Mouse (Mus musculus) forebrain, embryonic 12.5 days (tissue): ENCODE results near the gene Il22ra1. TPM values are rescaled to one million over a fixed set of nuclear protein-coding genes. Genes with fewer than 3 reads are reported as not detected.

ENCODE experiments used
- ATAC-seq: fragments of 200-750 bp; cut with Nextera tagmentation; 2 replicates; pipeline ENCODE4 v1.8.0; 2017; ENCODE audit warnings: moderate TSS enrichment; ENCODE audit not compliant: low FRiP score
- H3K27ac ChIP-seq: fragments of 300-500 bp; sonication (generic); 2 replicates; pipeline ENCODE4 v1.5.1; 2016; ENCODE audit warnings: mild to moderate bottlenecking
- H3K27me3 ChIP-seq: fragments of 300-500 bp; sonication (generic); 2 replicates; pipeline ENCODE4 v1.6.1; 2016; ENCODE audit warnings: mild to moderate bottlenecking
- H3K36me3 ChIP-seq: fragments of 300-500 bp; sonication (generic); replicated peaks from 2 replicates; pipeline ENCODE4 v1.6.1; 2016; ENCODE audit warnings: mild to moderate bottlenecking
- H3K4me1 ChIP-seq: fragments of 300-500 bp; sonication (generic); 2 replicates; pipeline ENCODE4 v1.6.1; 2016
- H3K4me2 ChIP-seq: fragments of 300-500 bp; sonication (generic); 2 replicates; pipeline ENCODE4 v1.6.1; 2016; ENCODE audit warnings: mild to moderate bottlenecking, moderate library complexity
- H3K4me3 ChIP-seq: fragments of 300-500 bp; sonication (generic); replicated peaks from 2 replicates; pipeline ENCODE4 v1.5.1; 2016; ENCODE audit warnings: mild to moderate bottlenecking
- H3K9ac ChIP-seq: fragments of 300-500 bp; sonication (generic); 2 replicates; pipeline ENCODE4 v1.6.1; 2016; ENCODE audit warnings: mild to moderate bottlenecking
- H3K9me3 ChIP-seq: fragments of 300-500 bp; sonication (generic); 2 replicates; pipeline ENCODE4 v1.6.1; 2016
- WGBS: fragments of 180-500 bp; shearing (Covaris S2); methylation state at CpG from one replicate; pipeline ENCODE4 v1.1.7; 2016; 5-methylcytosine and 5-hydroxymethylcytosine counted together
- polyA plus RNA-seq: library from polyadenylated mRNA; unstranded; fragments of >200 nt; fragmentation: Nextera tagmentation; extraction: Ambion mirVana; gene quantifications from 2 replicates; pipeline ENCODE4 v1.2.1, GENCODE M21; 2016

Il22ra1 gene
- polyA plus RNA-seq, 1 experiment from 2014 or later: not detected

- H3K9me3 ChIP-seq: no peaks in the 10 kb centered on the region
- H3K27me3 ChIP-seq: no peaks in the 10 kb centered on the region
- no peak overlapping the region for H3K4me3 ChIP-seq
- no peaks in the 10 kb centered on the region for H3K4me1 ChIP-seq
- no peak overlapping the region for H3K9ac ChIP-seq
- WGBS: 79% methylated on average over 3 of the region's 3 CpGs
- H3K36me3 ChIP-seq: no peaks in the 10 kb centered on the region
- no peak overlapping the region for H3K27ac ChIP-seq
- no peak overlapping the region for H3K4me2 ChIP-seq
- no peak for ATAC-seq
Measured at GRCm38 (mm10) chr4:135780255-135780654, 52.3 kb downstream of the Il22ra1 start.

- no peak for ATAC-seq
- H3K27me3 ChIP-seq: no peaks in the 10 kb centered on the region
- no peaks in the 10 kb centered on the region for H3K36me3 ChIP-seq
- H3K27ac ChIP-seq: no peak overlapping the region
- H3K4me2 ChIP-seq: no peak overlapping the region
- no peak overlapping the region for H3K4me3 ChIP-seq
- no peaks in the 10 kb centered on the region for H3K9me3 ChIP-seq
- H3K4me1 ChIP-seq: no peaks in the 10 kb centered on the region
- H3K9ac ChIP-seq: no peak overlapping the region
- 87% methylated on average over 5 of the region's 5 CpGs for WGBS
Measured at GRCm38 (mm10) chr4:135781304-135781703, 53.3 kb downstream of the Il22ra1 start.

- no peak overlapping the region for H3K4me2 ChIP-seq
- no peaks in the 10 kb centered on the region for H3K36me3 ChIP-seq
- WGBS: 85% methylated on average over 5 of the region's 5 CpGs
Measured at GRCm38 (mm10) chr4:135786581-135786980, 58.6 kb downstream of the Il22ra1 start.

GRCm38 (mm10) chr4:135787271-135787670 is 59.3 kb downstream of the Il22ra1 start:
- no peak overlapping the region for H3K27ac ChIP-seq
- no peak for ATAC-seq
- H3K4me2 ChIP-seq: no peak overlapping the region
- no peaks in the 10 kb centered on the region; the same call in 1 of the 2 replicates for H3K27me3 ChIP-seq
- WGBS: 82% methylated on average over 6 of the region's 6 CpGs
- H3K36me3 ChIP-seq: no peaks in the 10 kb centered on the region
- H3K9me3 ChIP-seq: no peaks in the 10 kb centered on the region
- no peak overlapping the region for H3K4me3 ChIP-seq
- no peaks in the 10 kb centered on the region for H3K4me1 ChIP-seq
- no peak overlapping the region for H3K9ac ChIP-seq

More at GRCm38 (mm10) chr4:135786581-135786980, 58.6 kb downstream of the Il22ra1 start:
- Histone ChIP-seq H3K27me3 (no peaks in the 10 kb centered on the region; the same call in 1 of the 2 replicates), H3K9me3 (no peaks in the 10 kb centered on the region), H3K4me1 (no peaks in the 10 kb centered on the region), H3K9ac (no peak overlapping the region), H3K27ac (no peak overlapping the region), H3K4me3 (no peak overlapping the region)
- no peak for ATAC-seq

GRCm38 (mm10) chr4:135789135-135789534 is 61.2 kb downstream of the Il22ra1 start:
- Histone ChIP-seq H3K9me3 (no peaks in the 10 kb centered on the region), H3K27ac (no peak overlapping the region), H3K4me2 (no peak overlapping the region), H3K4me3 (no peak overlapping the region), H3K9ac (no peak overlapping the region), H3K27me3 (no peaks in the 10 kb centered on the region; the same call in 1 of the 2 replicates), H3K36me3 (no peaks in the 10 kb centered on the region), H3K4me1 (no peaks in the 10 kb centered on the region)
- WGBS: 88% methylated on average over 2 of the region's 2 CpGs
- no peak for ATAC-seq

- Histone ChIP-seq H3K27me3 (no peaks in the 10 kb centered on the region; the same call in 1 of the 2 replicates), H3K4me2 (no peak overlapping the region), H3K9me3 (no peaks in the 10 kb centered on the region)
Measured at GRCm38 (mm10) chr4:135792821-135793220, 64.8 kb downstream of the Il22ra1 start.

GRCm38 (mm10) chr4:135797931-135798330 is 70.0 kb downstream of the Il22ra1 start:
- Histone ChIP-seq H3K27ac (no peak overlapping the region), H3K9me3 (no peaks in the 10 kb centered on the region), H3K9ac (no peak overlapping the region), H3K4me1 (no peaks in the 10 kb centered on the region), H3K4me2 (no peak overlapping the region), H3K27me3 (no peaks in the 10 kb centered on the region), H3K36me3 (no peaks in the 10 kb centered on the region), H3K4me3 (no peak overlapping the region)
- ATAC-seq: no peak
- 31% methylated on average over 11 of the region's 11 CpGs for WGBS

More at GRCm38 (mm10) chr4:135792821-135793220, 64.8 kb downstream of the Il22ra1 start:
- Histone ChIP-seq H3K4me3 (no peak overlapping the region), H3K36me3 (no peaks in the 10 kb centered on the region), H3K4me1 (no peaks in the 10 kb centered on the region), H3K27ac (no peak overlapping the region), H3K9ac (no peak overlapping the region)
- ATAC-seq: no peak
- 91% methylated on average over 5 of the region's 5 CpGs for WGBS

- no peak for ATAC-seq
- H3K27ac ChIP-seq: no peak overlapping the region
Measured at GRCm38 (mm10) chr4:135801543-135801942, 73.6 kb downstream of the Il22ra1 start.

More at GRCm38 (mm10) chr4:135801543-135801942, 73.6 kb downstream of the Il22ra1 start:
- no peak overlapping the region for H3K4me2 ChIP-seq
- H3K27me3 ChIP-seq: no peaks in the 10 kb centered on the region
- 26% methylated on average over 8 of the region's 8 CpGs for WGBS
- H3K9me3 ChIP-seq: no peaks in the 10 kb centered on the region
- no peak overlapping the region for H3K4me3 ChIP-seq
- no peak overlapping the region for H3K9ac ChIP-seq
- H3K36me3 ChIP-seq: no peaks in the 10 kb centered on the region
- no peaks in the 10 kb centered on the region for H3K4me1 ChIP-seq

Other genes with a start within 250 kb of the Il22ra1 start
- gene Stpg1, start 233.4 kb upstream of the Il22ra1 start, polyA plus RNA-seq: 0.19 and 0.36 TPM in 2 replicates
- gene Nipal3, start 233.1 kb upstream of the Il22ra1 start, polyA plus RNA-seq: 2.1 and 4.3 TPM in 2 replicates
- 1.9 and 2.8 TPM in 2 replicates for gene Grhl3, start 154.5 kb upstream of the Il22ra1 start, polyA plus RNA-seq
- 0.36 and 0.40 TPM in 2 replicates for gene Ifnlr1, start 41.9 kb upstream of the Il22ra1 start, polyA plus RNA-seq
- 0.10 and 0.15 TPM in 2 replicates for gene Myom3, start 31.5 kb downstream of the Il22ra1 start, polyA plus RNA-seq
- gene Srsf10, start 127.6 kb downstream of the Il22ra1 start, polyA plus RNA-seq: 411 and 417 TPM in 2 replicates
- gene Pnrc2, start 145.7 kb downstream of the Il22ra1 start, polyA plus RNA-seq: 196 and 199 TPM in 2 replicates
- 0.32 and 0.36 TPM in 2 replicates for gene Cnr2, start 167.2 kb downstream of the Il22ra1 start, polyA plus RNA-seq
- 38.1 and 45.0 TPM in 2 replicates for gene Fuca1, start 192.6 kb downstream of the Il22ra1 start, polyA plus RNA-seq
- 52.3 and 55.8 TPM in 2 replicates for gene Hmgcl, start 218.3 kb downstream of the Il22ra1 start, polyA plus RNA-seq
- gene Gale, start 235.6 kb downstream of the Il22ra1 start, polyA plus RNA-seq: 28.3 and 30.9 TPM in 2 replicates
- gene Lypla2, start 244.5 kb downstream of the Il22ra1 start, polyA plus RNA-seq: 153 and 161 TPM in 2 replicates